Mouse (Mus musculus) hindbrain, embryonic 16.5 days (tissue): Measurements from ENCODE around the gene Vgll4. TPM values are rescaled to one million over a fixed set of nuclear protein-coding genes. Genes with fewer than 3 reads are reported as not detected.
A peak's percentile ranks its signal among the peaks of the same experiment; 100 is the strongest.

ENCODE experiments used
- ATAC-seq: fragments of 200-750 bp; cut with Nextera tagmentation; 2 replicates; pipeline ENCODE4 v1.8.0; 2017; ENCODE audit warnings: moderate TSS enrichment, moderate library complexity
- H3K27ac ChIP-seq: fragments of 300-500 bp; sonication (generic); 2 replicates; pipeline ENCODE4 v1.5.1; 2014; ENCODE audit warnings: low read depth, mild to moderate bottlenecking, control low read depth, low read length, moderate library complexity
- H3K27me3 ChIP-seq: fragments of 300-500 bp; sonication (generic); replicated peaks from 2 replicates; pipeline ENCODE4 v1.6.1; 2014; ENCODE audit warnings: low read length; ENCODE audit not compliant: control insufficient read depth, insufficient read depth
- H3K36me3 ChIP-seq: fragments of 300-500 bp; sonication (generic); 2 replicates; pipeline ENCODE4 v1.6.1; 2014; ENCODE audit warnings: mild to moderate bottlenecking, low read length, moderate library complexity, mixed read lengths; ENCODE audit not compliant: control insufficient read depth, insufficient read depth
- H3K4me1 ChIP-seq: fragments of 300-500 bp; sonication (generic); 2 replicates; pipeline ENCODE4 v1.6.1; 2014; ENCODE audit warnings: low read depth, low read length; ENCODE audit not compliant: control insufficient read depth, insufficient read depth
- H3K4me2 ChIP-seq: fragments of 300-500 bp; sonication (generic); 2 replicates; pipeline ENCODE4 v1.6.1; 2014; ENCODE audit warnings: mild to moderate bottlenecking, low read length, control low read depth, moderate library complexity
- H3K4me3 ChIP-seq: fragments of 300-500 bp; sonication (generic); 2 replicates; pipeline ENCODE4 v1.5.1; 2014; ENCODE audit warnings: mild to moderate bottlenecking, low read length, control low read depth, moderate library complexity
- H3K9ac ChIP-seq: fragments of 300-500 bp; sonication (generic); 2 replicates; pipeline ENCODE4 v1.6.1; 2014; ENCODE audit warnings: low read depth, mild to moderate bottlenecking, control low read depth, low read length, moderate library complexity
- H3K9me3 ChIP-seq: fragments of 300-500 bp; sonication (generic); 2 replicates; pipeline ENCODE4 v1.6.1; 2014; ENCODE audit warnings: mild to moderate bottlenecking, low read length, moderate library complexity; ENCODE audit not compliant: control insufficient read depth
- WGBS: fragments of 180-500 bp; shearing (Covaris S2); extraction: QIAGEN DNeasy Blood & Tissue Kit; methylation state at CpG from one replicate; pipeline ENCODE4 v1.1.7; 2014; 5-methylcytosine and 5-hydroxymethylcytosine counted together
- polyA plus RNA-seq: library from polyadenylated mRNA; unstranded; fragments of >200 nt; fragmentation: Nextera tagmentation; extraction: Ambion mirVana; gene quantifications from 2 replicates; pipeline ENCODE4 v1.2.1, GENCODE M21; 2015

The Vgll4 gene
- polyA plus RNA-seq, 1 experiment from 2014 or later: 62.0 TPM

DNA sequence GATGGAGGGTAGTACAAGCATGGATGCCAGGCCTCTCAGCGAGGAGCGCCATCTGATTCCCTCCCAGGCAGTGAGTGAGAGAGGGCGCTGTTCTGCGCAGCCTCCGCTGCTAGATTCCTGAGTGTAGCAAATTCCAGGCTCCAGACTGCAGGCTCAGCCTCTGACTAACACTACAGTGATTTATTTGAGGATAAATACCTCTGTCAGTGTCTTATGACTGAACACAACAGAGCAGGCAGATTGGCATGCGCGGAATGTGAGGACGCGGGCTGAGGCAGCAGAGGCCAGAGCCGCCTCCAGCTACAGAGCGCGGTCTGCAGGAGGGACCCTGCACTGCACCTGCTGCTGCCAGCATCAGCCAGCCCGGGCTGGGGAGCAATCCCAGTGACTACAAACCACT, 80.9 kb downstream of the Vgll4 start:
- WGBS: 9% methylated on average over 13 of the region's 13 CpGs
- Histone ChIP-seq H3K27ac (peak overlapping the region; percentile 76), H3K4me3 (no peak overlapping the region), H3K27me3 (no peaks in the 10 kb centered on the region), H3K4me1 (peaks cover 49% of the 10 kb centered on the region), H3K9ac (peak overlapping the region; percentile 40; the same call in 1 of the 2 replicates), H3K36me3 (no peaks in the 10 kb centered on the region), H3K4me2 (peak overlapping the region; percentile 24; the same call in 1 of the 2 replicates), H3K9me3 (no peaks in the 10 kb centered on the region)
- peak; percentile 59 for ATAC-seq

DNA sequence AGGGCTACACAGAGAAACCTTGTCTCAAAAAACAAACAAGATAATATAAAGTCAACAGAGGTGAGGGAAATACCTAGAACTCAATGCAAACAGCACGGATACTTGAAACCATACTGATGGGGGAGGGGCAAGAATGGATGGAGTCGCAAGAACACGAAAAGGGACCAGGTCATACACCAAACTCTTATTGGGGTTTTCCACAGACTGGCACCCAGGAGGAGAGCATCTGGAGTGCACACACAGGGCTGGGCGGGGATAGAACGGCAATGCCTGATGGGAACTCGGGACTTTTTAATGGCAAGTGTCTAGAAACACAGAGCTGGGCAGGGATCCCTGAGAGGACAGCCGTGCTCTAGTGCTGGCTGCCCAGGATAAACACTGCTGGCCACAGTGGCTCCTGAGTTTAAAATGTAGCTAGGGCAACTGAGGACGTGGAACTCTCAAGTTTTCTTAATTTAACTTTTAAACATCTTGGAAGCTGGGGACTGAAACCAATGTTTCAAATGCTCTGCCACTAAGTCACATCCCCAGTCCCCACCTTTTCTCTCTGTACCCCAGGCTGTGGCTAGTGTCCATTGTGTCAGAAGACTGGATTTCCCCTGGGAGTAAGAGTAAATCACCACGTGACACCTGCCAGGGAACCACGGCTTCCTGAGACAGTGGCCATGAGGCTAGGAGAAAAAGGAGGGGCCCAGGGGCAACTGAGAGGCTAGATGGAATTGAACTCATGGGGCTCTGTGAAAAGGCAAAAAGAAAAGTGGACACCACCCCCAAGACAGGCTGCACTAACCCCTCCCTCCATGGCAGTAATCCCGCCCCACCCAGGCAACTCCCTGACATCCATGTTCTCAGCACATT, 83.1 kb downstream of the Vgll4 start:
- Histone ChIP-seq H3K27me3 (no peaks in the 10 kb centered on the region), H3K4me1 (peaks cover 47% of the 10 kb centered on the region), H3K4me3 (no peak overlapping the region), H3K9me3 (no peaks in the 10 kb centered on the region), H3K4me2 (no peak overlapping the region), H3K9ac (no peak overlapping the region), H3K36me3 (no peaks in the 10 kb centered on the region), H3K27ac (no peak overlapping the region)
- 73% methylated on average over 11 of the region's 11 CpGs for WGBS
- no peak for ATAC-seq

DNA sequence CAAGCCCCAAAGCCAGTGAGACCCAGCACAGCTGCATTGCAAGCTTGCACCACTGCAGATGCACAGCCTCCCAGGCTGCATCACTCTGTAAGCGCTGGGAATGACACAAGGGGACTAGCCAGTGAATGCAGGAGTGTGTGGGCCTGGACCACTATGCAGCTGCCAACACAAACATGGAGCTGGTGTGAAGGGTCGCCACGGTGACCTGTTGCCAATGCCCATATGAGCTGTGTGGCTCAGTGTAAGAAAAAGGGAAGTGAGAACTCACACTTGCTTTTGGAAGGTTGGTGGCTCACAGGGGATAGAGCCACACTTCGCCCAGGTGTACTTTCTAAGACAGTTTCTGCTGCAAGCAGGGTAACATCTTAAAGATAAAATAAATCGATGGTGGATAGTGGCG, 83.8 kb downstream of the Vgll4 start:
- no peaks in the 10 kb centered on the region for H3K36me3 ChIP-seq
- ATAC-seq: no peak
- no peak overlapping the region for H3K27ac ChIP-seq
- no peak overlapping the region for H3K4me2 ChIP-seq
- H3K9me3 ChIP-seq: no peaks in the 10 kb centered on the region
- H3K9ac ChIP-seq: no peak overlapping the region
- H3K27me3 ChIP-seq: no peaks in the 10 kb centered on the region
- H3K4me3 ChIP-seq: no peak overlapping the region
- peaks cover 47% of the 10 kb centered on the region for H3K4me1 ChIP-seq
- 91% methylated on average over 6 of the region's 6 CpGs for whole genome bisulfite sequencing

DNA sequence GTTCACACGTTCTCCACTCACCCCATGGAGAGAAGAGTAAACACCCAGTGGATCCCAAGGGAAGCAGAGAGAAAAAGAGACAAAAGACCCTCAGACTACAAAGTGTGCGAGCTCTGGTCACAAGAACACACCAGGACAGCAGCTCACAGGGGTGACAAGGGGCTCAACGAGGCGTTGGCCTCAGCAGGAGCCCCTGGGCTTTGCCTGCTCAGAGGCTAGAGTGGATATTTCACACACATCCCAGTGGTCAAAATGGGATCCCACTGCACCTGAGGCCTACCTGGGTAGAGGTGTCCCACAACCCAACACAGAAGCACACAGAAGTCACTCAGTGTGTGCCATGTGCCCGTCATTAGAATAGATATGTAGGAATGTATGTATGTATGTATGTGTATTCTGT, 84.7 kb downstream of the Vgll4 start:
- Histone ChIP-seq H3K27me3 (no peaks in the 10 kb centered on the region), H3K27ac (0 out of 2 replicates have a peak overlapping the region, but pooled peaks have one; percentile 19), H3K4me2 (no peak overlapping the region), H3K9ac (no peak overlapping the region), H3K4me3 (no peak overlapping the region), H3K36me3 (no peaks in the 10 kb centered on the region), H3K9me3 (no peaks in the 10 kb centered on the region), H3K4me1 (peaks cover 48% of the 10 kb centered on the region)
- whole genome bisulfite sequencing: 76% methylated on average over 5 of the region's 5 CpGs
- no peak for ATAC-seq

DNA sequence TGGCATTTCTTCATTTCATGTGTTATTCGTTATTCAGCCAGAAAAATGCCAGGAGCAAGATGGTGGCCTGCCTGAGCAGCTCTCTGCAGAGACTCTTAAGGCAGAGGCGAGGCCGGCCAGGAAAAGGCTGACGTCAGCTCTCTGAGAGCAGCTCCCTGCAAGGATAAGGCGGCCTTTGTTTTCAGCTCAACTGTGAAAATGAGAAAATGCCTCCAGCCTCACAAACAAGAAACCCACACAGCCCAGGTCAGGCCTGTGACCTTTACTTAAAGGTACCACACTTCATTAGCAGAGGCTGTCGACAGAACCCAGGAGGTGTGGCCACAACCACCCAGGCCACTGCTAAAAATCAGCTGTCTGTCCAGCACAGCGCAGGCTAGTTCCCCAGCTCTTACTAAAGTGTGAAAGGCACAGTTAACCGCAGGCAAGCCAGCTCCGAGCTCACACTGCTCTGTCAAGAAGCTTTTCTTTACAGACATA, 86.5 kb downstream of the Vgll4 start:
- no peak overlapping the region for H3K4me3 ChIP-seq
- peak overlapping the region; percentile 90 for H3K27ac ChIP-seq
- H3K4me2 ChIP-seq: peak overlapping the region; percentile 32
- H3K4me1 ChIP-seq: peaks cover 52% of the 10 kb centered on the region
- no peaks in the 10 kb centered on the region for H3K9me3 ChIP-seq
- no peaks in the 10 kb centered on the region for H3K27me3 ChIP-seq
- no peaks in the 10 kb centered on the region for H3K36me3 ChIP-seq
- ATAC-seq: peak; percentile 90
- under 1% methylated on average over 9 of the region's 9 CpGs for WGBS
- H3K9ac ChIP-seq: peak overlapping the region; percentile 57

DNA sequence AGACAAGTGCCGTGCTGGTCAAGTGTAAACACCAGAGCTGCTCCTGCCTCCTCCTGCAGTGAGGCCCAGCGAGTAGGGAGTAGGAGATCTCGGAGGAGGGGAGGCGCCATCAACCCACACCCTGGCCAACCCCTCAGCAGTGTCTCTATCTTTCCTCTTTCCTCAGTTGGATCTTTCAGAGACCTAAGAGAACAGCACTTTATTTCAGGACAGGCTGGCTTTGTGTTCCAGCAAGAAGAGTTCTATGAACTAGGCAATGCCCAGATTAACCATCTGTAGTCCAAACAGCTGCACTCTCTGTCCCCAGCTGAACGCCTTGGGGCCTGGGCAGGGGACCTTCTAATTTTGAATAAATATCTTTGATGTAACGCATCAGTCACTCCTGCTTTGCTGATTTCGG, 87.1 kb downstream of the Vgll4 start:
- Histone ChIP-seq H3K4me3 (no peak overlapping the region), H3K27me3 (no peaks in the 10 kb centered on the region), H3K4me1 (peaks cover 51% of the 10 kb centered on the region), H3K9ac (peak overlapping the region; percentile 57; the same call in 1 of the 2 replicates), H3K27ac (peak overlapping the region; percentile 90), H3K36me3 (no peaks in the 10 kb centered on the region), H3K4me2 (peak overlapping the region; percentile 32), H3K9me3 (no peaks in the 10 kb centered on the region)
- ATAC-seq: peak; percentile 44
- 9% methylated on average over 7 of the region's 7 CpGs for WGBS

DNA sequence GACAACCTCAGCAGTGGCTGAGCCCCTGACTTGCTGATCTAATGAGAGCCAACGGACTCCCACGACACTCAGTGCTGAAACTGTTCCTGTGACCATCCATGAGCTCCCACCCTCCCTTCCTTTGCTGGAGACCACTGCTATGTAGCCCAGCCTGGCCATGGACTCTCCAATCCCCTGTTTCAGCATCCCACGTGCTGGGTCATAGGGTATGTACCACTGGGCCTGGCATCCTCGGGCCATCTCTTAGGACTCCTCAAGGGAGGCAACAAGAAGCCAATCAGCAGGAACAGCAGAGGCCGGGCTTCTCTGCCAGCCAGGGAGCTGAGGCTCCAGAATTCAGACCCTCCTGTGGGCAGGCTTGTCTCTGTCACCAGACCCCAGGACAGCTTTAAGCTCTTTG, 87.6 kb downstream of the Vgll4 start:
- Histone ChIP-seq H3K9me3 (no peaks in the 10 kb centered on the region), H3K4me2 (peak overlapping the region; percentile 15), H3K27me3 (no peaks in the 10 kb centered on the region), H3K4me1 (peaks cover 56% of the 10 kb centered on the region), H3K4me3 (no peak overlapping the region), H3K9ac (peak overlapping the region; percentile 2; the same call in 1 of the 2 replicates), H3K27ac (peak overlapping the region; percentile 90), H3K36me3 (no peaks in the 10 kb centered on the region)
- 0 out of 2 replicates have a peak, but pooled peaks have one; percentile 3 for ATAC-seq
- WGBS: 23% methylated on average over 5 of the region's 5 CpGs

DNA sequence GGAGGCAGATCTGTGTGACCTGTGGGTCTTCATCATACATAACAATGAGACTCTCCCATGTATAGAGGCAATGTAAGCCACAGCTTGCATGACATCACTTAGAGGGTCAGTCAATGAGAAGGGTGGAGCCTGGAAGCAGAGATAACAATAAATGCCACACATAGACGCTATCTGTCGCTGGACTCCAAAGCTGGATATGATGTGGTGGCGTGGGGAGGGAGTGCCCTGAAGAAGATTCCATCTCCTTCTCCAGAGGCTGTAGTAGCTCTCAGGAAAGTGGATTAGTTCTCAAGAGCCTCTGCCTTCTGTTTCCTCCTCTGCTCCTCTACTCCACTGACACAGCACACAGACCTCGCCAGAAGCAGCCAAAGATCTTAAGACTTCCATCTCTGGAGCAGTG, 89.0 kb downstream of the Vgll4 start:
- no peak overlapping the region; the same call in 1 of the 2 replicates for H3K27ac ChIP-seq
- 70% methylated on average over 4 of the region's 4 CpGs for WGBS

DNA sequence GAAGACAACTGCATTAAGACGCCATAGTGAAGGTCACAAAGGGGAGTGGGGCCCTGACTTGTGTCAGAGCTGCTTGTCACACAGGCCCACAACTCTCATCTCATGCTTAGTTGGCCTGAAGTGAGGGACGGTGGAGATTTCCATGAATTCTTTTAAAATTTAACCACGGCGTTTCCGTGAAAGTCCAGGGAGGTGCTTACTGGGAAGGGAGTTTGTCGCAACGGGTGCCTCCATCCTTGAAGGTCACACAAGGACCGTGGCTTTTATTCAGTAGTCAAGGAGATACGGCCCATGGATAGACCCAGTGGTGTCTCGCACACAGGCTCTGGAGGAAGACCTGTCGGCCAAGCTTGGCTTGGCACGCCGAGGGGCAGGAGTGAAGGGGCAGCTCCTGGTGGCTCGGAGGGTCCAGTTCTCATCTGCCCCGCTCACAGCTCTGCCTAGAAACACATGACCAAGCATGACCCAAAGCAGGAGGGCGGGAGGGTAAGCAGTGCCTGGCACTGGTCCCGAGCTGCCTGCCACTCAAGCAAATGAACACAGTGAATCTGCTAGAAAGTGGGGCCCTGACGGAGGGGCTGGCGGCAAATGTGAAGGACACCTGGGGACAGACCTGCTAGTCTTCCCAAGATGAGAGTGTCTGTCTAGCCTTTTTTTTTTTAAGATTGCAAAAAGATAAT, 90.8 kb downstream of the Vgll4 start:
- no peak overlapping the region for H3K9ac ChIP-seq
- peaks cover 84% of the 10 kb centered on the region for H3K4me1 ChIP-seq
- no peak overlapping the region for H3K4me3 ChIP-seq
- no peak for ATAC-seq
- no peaks in the 10 kb centered on the region for H3K36me3 ChIP-seq
- H3K9me3 ChIP-seq: no peaks in the 10 kb centered on the region
- 64% methylated on average over 19 of the region's 19 CpGs for WGBS
- H3K27ac ChIP-seq: no peak overlapping the region
- no peaks in the 10 kb centered on the region for H3K27me3 ChIP-seq
- no peak overlapping the region for H3K4me2 ChIP-seq

More for the DNA sequence above, 89.0 kb downstream of the Vgll4 start:
- Histone ChIP-seq H3K4me1 (peaks cover 69% of the 10 kb centered on the region), H3K9me3 (no peaks in the 10 kb centered on the region), H3K4me2 (no peak overlapping the region), H3K9ac (no peak overlapping the region), H3K4me3 (no peak overlapping the region), H3K27me3 (no peaks in the 10 kb centered on the region), H3K36me3 (no peaks in the 10 kb centered on the region)
- ATAC-seq: no peak
